In the genomic region with DNA sequence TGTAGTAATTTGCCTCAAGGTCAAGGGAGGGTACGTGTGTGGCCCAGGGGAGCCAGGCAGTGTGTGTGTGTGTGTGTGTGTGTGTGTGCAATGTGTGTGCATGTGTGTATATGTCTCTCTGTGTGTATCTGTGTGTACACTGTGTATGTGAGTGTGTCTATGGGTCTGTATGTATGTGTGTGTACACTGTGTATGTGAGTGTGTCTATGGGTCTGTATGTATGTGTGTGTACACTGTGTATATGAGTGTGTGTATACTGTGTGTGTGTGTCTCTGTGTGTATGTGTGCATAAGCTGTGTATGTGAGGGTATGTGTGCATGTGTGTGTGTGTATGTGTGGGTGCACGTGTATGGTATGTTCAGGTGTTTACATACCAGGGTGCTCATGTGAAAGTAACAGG, we compare ENCODE assay signal across 30 mouse cellular contexts. TPM values are rescaled to one million over a fixed set of nuclear protein-coding genes. Genes with fewer than 3 reads are reported as not detected.
DNase-seq lines count a peak whose midpoint lies in the region; ATAC-seq and TF ChIP-seq lines count a peak whose summit lies in the region.
"Had no signal": no experiment of that assay in that cellular context is flagged by ENCODE, and none has a peak within 500 bp of the region (broad histone marks: within the 10 kb centered on the region; RNA-seq: fewer than 3 reads in every experiment).

No protein-coding gene starts in this region.

- no peak for DNase-seq in embryonic facial prominence, embryonic 11.5 days (ENCODE audit: low spot score)
- DNase-seq in embryonic facial prominence, embryonic 10.5 days (ENCODE audit: low spot score) = no peak
- DNase-seq in left cerebral cortex, adult 18-20 months (ENCODE audit: low spot score in 2 of 2) = no peak
- no peak for DNase-seq in left cerebral cortex, postnatal 25 days (ENCODE audit: low spot score in 2 of 2)
- DNase-seq: adrenal gland, adult 2 months; adrenal gland, postnatal 14 days; cerebellum, adult 11 months; cerebellum, adult 2 months; cerebellum, adult 9-11 months; cerebellum, postnatal 36 days; embryo, embryonic 11 days; gastrocnemius, postnatal 25 days; heart, adult 18-20 months; heart, postnatal 10 days; heart, postnatal 36 days had no signal

- no peaks in the 10 kb centered on the region for H3K9me3 ChIP-seq in embryonic facial prominence, embryonic 11.5 days (replicated peaks; ENCODE audit: control insufficient read depth, low read length)
- no peaks in the 10 kb centered on the region for H3K9me3 ChIP-seq in embryonic facial prominence, embryonic 10.5 days
- no peaks in the 10 kb centered on the region for H3K9me3 ChIP-seq in ES-Bruce4 (replicated peaks; ENCODE audit: control insufficient read depth, insufficient read depth, low read length, poor library complexity, severe bottlenecking)
- H3K9me3 ChIP-seq: embryonic facial prominence, embryonic 13.5 days; forebrain, embryonic 15.5 days; heart, embryonic 12.5 days; heart, embryonic 15.5 days; hindbrain, embryonic 10.5 days; hindbrain, embryonic 13.5 days had no signal

- H3K9ac ChIP-seq in embryonic facial prominence, embryonic 11.5 days (replicated peaks; ENCODE audit: low read length) = no peak overlapping the region
- no peak overlapping the region for H3K9ac ChIP-seq in ES-Bruce4 (ENCODE audit: low read depth, poor library complexity, severe bottlenecking)
- H3K9ac ChIP-seq: embryonic facial prominence, embryonic 13.5 days; forebrain, embryonic 12.5 days; forebrain, embryonic 15.5 days; heart, embryonic 12.5 days; heart, embryonic 15.5 days; hindbrain, embryonic 13.5 days had no signal

- H3K4me3 ChIP-seq in embryonic facial prominence, embryonic 11.5 days (ENCODE audit: low read depth, low read length) = no peak overlapping the region
- no peak overlapping the region for H3K4me3 ChIP-seq in embryonic facial prominence, embryonic 10.5 days
- H3K4me3 ChIP-seq in ES-Bruce4 (ENCODE audit: low read depth, low read length) = no peak overlapping the region
- H3K4me3 ChIP-seq: embryonic facial prominence, embryonic 13.5 days; erythroblast, embryonic 14.5 days; forebrain, embryonic 12.5 days; forebrain, embryonic 15.5 days; heart, embryonic 12.5 days; heart, embryonic 15.5 days; hindbrain, embryonic 10.5 days; hindbrain, embryonic 13.5 days had no signal

- no peak overlapping the region for H3K4me2 ChIP-seq in embryonic facial prominence, embryonic 11.5 days (ENCODE audit: low read depth, low read length)
- H3K4me2 ChIP-seq: embryonic facial prominence, embryonic 13.5 days; forebrain, embryonic 12.5 days; forebrain, embryonic 15.5 days; heart, embryonic 12.5 days; heart, embryonic 15.5 days; hindbrain, embryonic 13.5 days had no signal

- 72% methylated on average over 2 of the region's 2 CpGs for WGBS in embryonic facial prominence, embryonic 11.5 days
- WGBS in embryonic facial prominence, embryonic 10.5 days = 83% methylated on average over 2 of the region's 2 CpGs

- no peaks in the 10 kb centered on the region for H3K36me3 ChIP-seq in embryonic facial prominence, embryonic 11.5 days (replicated peaks; ENCODE audit: control insufficient read depth, insufficient read depth, low read depth, low read length)
- H3K36me3 ChIP-seq in embryonic facial prominence, embryonic 10.5 days (replicated peaks) = no peaks in the 10 kb centered on the region
- H3K36me3 ChIP-seq in ES-Bruce4 (ENCODE audit: control insufficient read depth, insufficient read depth, low read length, poor library complexity, severe bottlenecking) = no peaks in the 10 kb centered on the region
- H3K36me3 ChIP-seq: embryonic facial prominence, embryonic 13.5 days; forebrain, embryonic 12.5 days; forebrain, embryonic 15.5 days; heart, embryonic 12.5 days; heart, embryonic 15.5 days; hindbrain, embryonic 10.5 days; hindbrain, embryonic 13.5 days had no signal

- TF ChIP-seq POLR2A in ES-Bruce4 (IDR thresholded peaks at IDR 0.05; ENCODE audit: insufficient read depth, low read length) = no peak

- intact Hi-C loops in left cerebral cortex, postnatal 25 days (cut with DNase I) = no loop called here

- no peak for TF ChIP-seq CTCF in ES-Bruce4 (IDR thresholded peaks at IDR 0.05; ENCODE audit: low read depth, low read length)

- TF ChIP-seq EP300 in ES-Bruce4 (IDR thresholded peaks at IDR 0.05; ENCODE audit: insufficient read depth, low read depth, low read length) = no peak

- H3K4me1 ChIP-seq in embryonic facial prominence, embryonic 11.5 days (ENCODE audit: control insufficient read depth, insufficient read depth, low read length) = peaks cover 2% of the 10 kb centered on the region; the same call in 1 of the 2 replicates
- peaks cover 19% of the 10 kb centered on the region for H3K4me1 ChIP-seq in embryonic facial prominence, embryonic 10.5 days
- peaks cover 11% of the 10 kb centered on the region for H3K4me1 ChIP-seq in ES-Bruce4 (ENCODE audit: control insufficient read depth, insufficient read depth, low read length)
- H3K4me1 ChIP-seq: heart, embryonic 12.5 days; heart, embryonic 15.5 days had no signal

- no peak overlapping the region for H3K27ac ChIP-seq in embryonic facial prominence, embryonic 11.5 days (replicated peaks; ENCODE audit: low read depth, low read length)
- no peak overlapping the region for H3K27ac ChIP-seq in embryonic facial prominence, embryonic 10.5 days (replicated peaks)
- H3K27ac ChIP-seq in ES-Bruce4 (ENCODE audit: insufficient read depth, low read length) = peak overlapping the region; percentile 85
- H3K27ac ChIP-seq: embryonic facial prominence, embryonic 13.5 days; forebrain, embryonic 12.5 days; forebrain, embryonic 15.5 days; heart, embryonic 15.5 days; hindbrain, embryonic 10.5 days; hindbrain, embryonic 13.5 days had no signal

- peak; percentile 74; the same call in 1 of the 2 replicates for ATAC-seq in embryonic facial prominence, embryonic 11.5 days (replicated peaks; ENCODE audit: insufficient number of reproducible peaks, low FRiP score, low TSS enrichment, low read depth)
- 0 out of 2 replicates have a peak, but pooled peaks have one; percentile 35 for ATAC-seq in monocyte, adult 5-6 weeks (replicated peaks; ENCODE audit: insufficient number of reproducible peaks, low FRiP score, low TSS enrichment, poor library complexity, severe bottlenecking)
- ATAC-seq: forebrain, embryonic 15.5 days; hindbrain, embryonic 16.5 days had no signal

- H3K27me3 ChIP-seq in embryonic facial prominence, embryonic 11.5 days (ENCODE audit: control insufficient read depth, insufficient read depth, low read length) = no peaks in the 10 kb centered on the region
- H3K27me3 ChIP-seq in embryonic facial prominence, embryonic 10.5 days (replicated peaks; ENCODE audit: low read depth, poor library complexity, severe bottlenecking) = peaks cover 57% of the 10 kb centered on the region
- H3K27me3 ChIP-seq in ES-Bruce4 (ENCODE audit: control insufficient read depth, insufficient read depth, low read length, poor library complexity, severe bottlenecking) = no peaks in the 10 kb centered on the region

RNA-seq across cellular contexts. Expression of a gene that starts 28.7 kb away (rescaled TPM):
- polyA plus RNA-seq in embryonic facial prominence, embryonic 11.5 days (2014; fragmentation: Nextera tagmentation; extraction: Ambion mirVana) = 2.2 and 2.3 TPM in 2 replicates
- polyA plus RNA-seq in embryonic facial prominence, embryonic 10.5 days (2016; fragmentation: Nextera tagmentation; extraction: Ambion mirVana) = 0.80 and 2.0 TPM in 2 replicates
- polyA plus RNA-seq in ES-Bruce4 (2011; ENCODE audit: insufficient read depth, insufficient read length, low read depth, missing spikeins) = not detected in 2 replicates
- total RNA-seq in monocyte, adult 5-6 weeks (2017) = not detected in 3 replicates
- under 1 TPM; 0.28 to 0.45 TPM for total RNA-seq in left cerebral cortex, adult 18-20 months (2021)
- under 1 TPM; 0.48 to 0.60 TPM for total RNA-seq in left cerebral cortex, postnatal 25 days (2021)
- total RNA-seq: adrenal gland, adult 2 months; adrenal gland, postnatal 14 days; adrenal gland, postnatal 4 days; gastrocnemius, adult 8-10 months; gastrocnemius, postnatal 25 days; heart, adult 18-20 months; heart, postnatal 10 days; heart, postnatal 36 days; MEL had no signal
- polyA plus RNA-seq: adrenal gland, adult 2 months; embryonic facial prominence, embryonic 13.5 days; erythroblast, embryonic 14.5 days; gonadal fat pad, adult 2 months; heart, embryonic 12.5 days; heart, embryonic 15.5 days had no signal
